Mouse (Mus musculus): ENCODE measurements around the gene Adam8.

Gene Adam8

GRCm38 (mm10) chr7:139992406-139992805 lies at the start of gene Adam8:
Adam8 (minus strand) TSS chr7:139992562.
- no peak for DNase-seq (ENCODE audit: low spot score in 2 of 2)

- DNase-seq (ENCODE audit: low spot score in 2 of 2): no peak
Measured at GRCm38 (mm10) chr7:140037171-140037555, 44.8 kb upstream of the Adam8 start.

GRCm38 (mm10) chr7:140036281-140037170 lies 44.2 kb upstream of the Adam8 start, which contains the start of the genes Zfp511 and Tubgcp2:
Zfp511 (plus strand) TSS chr7:140036391.
Tubgcp2 (minus strand) TSS chr7:140036669.
- DNase-seq (ENCODE audit: low spot score in 2 of 2): peak; percentile 84 to 89

GRCm38 (mm10) chr7:140035456-140035855 lies 43.1 kb upstream of the Adam8 start:
- DNase-seq (ENCODE audit: low spot score in 2 of 2): no peak

GRCm38 (mm10) chr7:140033386-140033785 lies 41.0 kb upstream of the Adam8 start:
- no peak for DNase-seq (ENCODE audit: low spot score in 2 of 2)

GRCm38 (mm10) chr7:140032366-140032765 lies 40.0 kb upstream of the Adam8 start:
- no peak for DNase-seq (ENCODE audit: low spot score in 2 of 2)

GRCm38 (mm10) chr7:140031771-140032170 lies 39.4 kb upstream of the Adam8 start:
- DNase-seq (ENCODE audit: low spot score in 2 of 2): no peak

GRCm38 (mm10) chr7:140011336-140011735 lies 19.0 kb upstream of the Adam8 start:
- no peak for DNase-seq (ENCODE audit: low spot score in 2 of 2)

GRCm38 (mm10) chr7:140007781-140008180 lies 15.4 kb upstream of the Adam8 start:
- peak in 1 of 2 experiments; percentile 1 for DNase-seq (ENCODE audit: low spot score in 2 of 2)

GRCm38 (mm10) chr7:140006861-140007611 lies 14.7 kb upstream of the Adam8 start:
- peak in 1 of 2 experiments; percentile 2 for DNase-seq (ENCODE audit: low spot score in 2 of 2)

- no peak for DNase-seq (ENCODE audit: low spot score in 2 of 2)
Measured at GRCm38 (mm10) chr7:140004666-140005065, 12.3 kb upstream of the Adam8 start.

- peak in 1 of 2 experiments; percentile 3 for DNase-seq (ENCODE audit: low spot score in 2 of 2)
Measured at GRCm38 (mm10) chr7:140001086-140001740, 8.9 kb upstream of the Adam8 start.

- DNase-seq (ENCODE audit: low spot score in 2 of 2): no peak
Measured at GRCm38 (mm10) chr7:139998691-139999350, 6.5 kb upstream of the Adam8 start.

- peak; percentile 37 to 64 for DNase-seq (ENCODE audit: low spot score in 2 of 2)
Measured at GRCm38 (mm10) chr7:139994676-139995075, 2.3 kb upstream of the Adam8 start.

- DNase-seq (ENCODE audit: low spot score in 2 of 2): no peak
Measured at GRCm38 (mm10) chr7:139994202-139994601, 1.8 kb upstream of the Adam8 start.

- DNase-seq (ENCODE audit: low spot score in 2 of 2): no peak
Measured at GRCm38 (mm10) chr7:139993532-139993931, 1.2 kb upstream of the Adam8 start.

- no peak for DNase-seq (ENCODE audit: low spot score in 2 of 2)
Measured at GRCm38 (mm10) chr7:139990864-139991394, 1.4 kb downstream of the Adam8 start.

GRCm38 (mm10) chr7:139988272-139988671 lies 4.1 kb downstream of the Adam8 start:
- no peak for DNase-seq (ENCODE audit: low spot score in 2 of 2)

GRCm38 (mm10) chr7:139984505-139984904 lies 7.9 kb downstream of the Adam8 start:
- no peak for DNase-seq (ENCODE audit: low spot score in 2 of 2)

- DNase-seq (ENCODE audit: low spot score in 2 of 2): no peak
Measured at GRCm38 (mm10) chr7:139982058-139982457, 10.3 kb downstream of the Adam8 start.

GRCm38 (mm10) chr7:139980778-139981177 lies 11.6 kb downstream of the Adam8 start:
- DNase-seq (ENCODE audit: low spot score in 2 of 2): no peak
